Mouse (Mus musculus) C2C12 (cell line): ENCODE measurements around the gene Slc29a1.

Experiments
- CEBPB ChIP-seq: IDR thresholded peaks from one replicate; pipeline ENCODE4 v1.6.1; 2011; ENCODE audit warnings: low read depth, mild to moderate bottlenecking, control low read depth, moderate library complexity
- CTCF ChIP-seq: IDR thresholded peaks from one replicate; pipeline ENCODE4 v1.5.1; 2011; ENCODE audit not compliant: control insufficient read depth, insufficient read depth, insufficient read length
- MAX ChIP-seq: IDR thresholded peaks from one replicate; pipeline ENCODE4 v1.6.1; 2011; ENCODE audit warnings: mild to moderate bottlenecking, control low read depth
- MYOD1 ChIP-seq: IDR thresholded peaks from one replicate; pipeline ENCODE4 v1.6.1; 2011; ENCODE audit warnings: low read depth; ENCODE audit not compliant: control insufficient read depth, insufficient read length
- MYOG ChIP-seq: IDR thresholded peaks from one replicate; pipeline ENCODE4 v1.6.1; 2011; ENCODE audit not compliant: control insufficient read depth, insufficient read length; ENCODE audit errors: extremely low read depth
- USF1 ChIP-seq: IDR thresholded peaks from one replicate; pipeline ENCODE4 v1.6.1; 2011; ENCODE audit warnings: low read depth, mild to moderate bottlenecking, control low read depth, moderate library complexity

GRCm38 (mm10) chr17:45551249-45551796 is 48.1 kb downstream of the Slc29a1 start:
- TF ChIP-seq CEBPB, result no peak
- no peak for TF ChIP-seq CTCF
- no peak for TF ChIP-seq MYOD1
- no peak for TF ChIP-seq USF1
- TF ChIP-seq MAX, result no peak
- TF ChIP-seq MYOG, result no peak
